Mouse (Mus musculus): ENCODE results near the gene Carm1. TPM values are rescaled to one million over a fixed set of nuclear protein-coding genes. Genes with fewer than 3 reads are reported as not detected.

Gene Carm1
- total and polyA plus RNA-seq, 2 experiments from 2014 or later = 25.0 to 84.9 TPM

DNA sequence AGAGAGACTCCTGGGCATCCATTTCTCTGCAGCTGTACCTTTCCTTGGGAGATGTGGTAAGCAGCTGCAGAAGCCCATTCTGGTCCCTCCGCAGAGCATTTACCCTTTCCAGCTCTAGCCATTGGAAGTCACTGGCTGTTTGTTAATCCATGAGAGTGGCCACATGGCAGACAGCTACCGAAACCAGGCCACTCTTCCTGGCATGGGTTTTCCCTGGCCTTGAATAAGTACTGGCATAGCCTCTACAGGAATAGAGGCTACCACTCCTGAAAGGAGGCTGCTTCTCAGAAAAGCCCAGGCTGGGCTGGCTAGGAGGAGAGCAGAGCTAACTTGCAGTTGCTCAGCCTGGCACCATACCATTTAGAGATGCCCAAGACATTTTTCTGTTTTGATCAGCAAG, 4.4 kb downstream of the Carm1 start:
- H3K36me3 ChIP-seq (ENCODE audit: insufficient read depth, low read length) = peaks cover 10% of the 10 kb centered on the region
- no peak overlapping the region for H3K4me3 ChIP-seq (ENCODE audit: low read length)
- no peak overlapping the region for H3K4me2 ChIP-seq (ENCODE audit: low read depth, low read length)
- no peaks in the 10 kb centered on the region for H3K9me3 ChIP-seq (ENCODE audit: low read length)
- no peak for DNase-seq (ENCODE audit: low spot score)
- no peak overlapping the region for H3K9ac ChIP-seq (replicated peaks; ENCODE audit: low read length)
- no peak for TF ChIP-seq CTCF (IDR thresholded peaks at IDR 0.05; ENCODE audit: low read depth)
- 85% methylated on average over 2 of the region's 2 CpGs for WGBS
- H3K4me1 ChIP-seq (ENCODE audit: insufficient read depth, low read length) = peaks cover 10% of the 10 kb centered on the region
- no peaks in the 10 kb centered on the region for H3K27me3 ChIP-seq (ENCODE audit: insufficient read depth, low read length)
- no peak overlapping the region for H3K27ac ChIP-seq
- no peak for ATAC-seq

- H3K9me3 ChIP-seq (ENCODE audit: low read length) = no peaks in the 10 kb centered on the region
- TF ChIP-seq CTCF (IDR thresholded peaks at IDR 0.05; ENCODE audit: low read depth) = no peak
- ATAC-seq (no peak), DNase-seq (ENCODE audit: low spot score) (no peak)
- no peak overlapping the region for H3K27ac ChIP-seq
- H3K9ac ChIP-seq (replicated peaks; ENCODE audit: low read length) = no peak overlapping the region
- peaks cover 10% of the 10 kb centered on the region for H3K36me3 ChIP-seq (ENCODE audit: insufficient read depth, low read length)
- 92% methylated on average over 6 of the region's 6 CpGs for WGBS
- no peak overlapping the region for H3K4me3 ChIP-seq (ENCODE audit: low read length)
- 0 out of 2 replicates have a peak, but pooled peaks cover 4% of the 10 kb centered on the region for H3K4me1 ChIP-seq (ENCODE audit: insufficient read depth, low read length)
- no peaks in the 10 kb centered on the region for H3K27me3 ChIP-seq (ENCODE audit: insufficient read depth, low read length)
- H3K4me2 ChIP-seq (ENCODE audit: low read depth, low read length) = no peak overlapping the region
These were observed 7.0 kb downstream of the Carm1 start for GRCm38 (mm10) chr9:21553607-21554273.

- 0 out of 2 replicates have a peak, but pooled peaks have one; percentile 3 for TF ChIP-seq CTCF (IDR thresholded peaks at IDR 0.05; ENCODE audit: low read depth)
- H3K9ac ChIP-seq (replicated peaks; ENCODE audit: low read length) = no peak overlapping the region
- H3K4me2 ChIP-seq (ENCODE audit: low read depth, low read length) = no peak overlapping the region
- DNase-seq (ENCODE audit: low spot score) (no peak), ATAC-seq (no peak)
- H3K36me3 ChIP-seq (ENCODE audit: insufficient read depth, low read length) = peaks cover 9% of the 10 kb centered on the region
- H3K9me3 ChIP-seq (ENCODE audit: low read length) = no peaks in the 10 kb centered on the region
- H3K4me3 ChIP-seq (ENCODE audit: low read length) = no peak overlapping the region
- no peak overlapping the region for H3K27ac ChIP-seq
- no peaks in the 10 kb centered on the region for H3K27me3 ChIP-seq (ENCODE audit: insufficient read depth, low read length)
- H3K4me1 ChIP-seq (ENCODE audit: insufficient read depth, low read length) = 0 out of 2 replicates have a peak, but pooled peaks cover 4% of the 10 kb centered on the region
- 90% methylated on average over 6 of the region's 6 CpGs for WGBS
These were observed 8.6 kb downstream of the Carm1 start for GRCm38 (mm10) chr9:21555198-21555742.

DNA sequence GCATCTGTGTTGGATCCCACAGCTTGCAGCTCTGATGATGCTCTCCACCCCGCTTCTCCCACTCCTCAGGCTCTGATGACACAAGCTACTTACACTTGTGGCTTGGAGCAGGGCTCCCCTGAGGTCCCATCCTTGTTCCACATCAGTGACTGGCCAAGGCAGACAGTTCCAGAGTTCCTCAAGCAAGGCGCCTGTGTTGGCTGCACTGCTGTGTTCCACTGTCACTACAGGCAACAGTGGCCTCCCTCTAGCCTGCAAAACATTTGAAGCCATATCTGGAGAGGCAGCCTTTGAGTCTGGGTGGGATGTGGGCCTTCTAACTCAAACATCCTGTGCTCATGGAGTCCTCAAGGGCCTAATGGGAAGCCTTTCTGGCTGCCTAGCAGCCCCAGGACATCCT, 10.3 kb downstream of the Carm1 start:
- WGBS = 74% methylated on average over 2 of the region's 2 CpGs
- no peak for DNase-seq (ENCODE audit: low spot score)
- no peak for TF ChIP-seq CTCF (IDR thresholded peaks at IDR 0.05; ENCODE audit: low read depth)
- Histone ChIP-seq H3K4me3 (ENCODE audit: low read length) (no peak overlapping the region), H3K9me3 (ENCODE audit: low read length) (no peaks in the 10 kb centered on the region), H3K27me3 (ENCODE audit: insufficient read depth, low read length) (no peaks in the 10 kb centered on the region), H3K36me3 (ENCODE audit: insufficient read depth, low read length) (no peaks in the 10 kb centered on the region; the same call in 1 of the 2 replicates), H3K27ac (no peak overlapping the region), H3K4me1 (ENCODE audit: insufficient read depth, low read length) (0 out of 2 replicates have a peak, but pooled peaks cover 4% of the 10 kb centered on the region), H3K4me2 (ENCODE audit: low read depth, low read length) (no peak overlapping the region), H3K9ac (replicated peaks; ENCODE audit: low read length) (no peak overlapping the region)
- ATAC-seq = no peak

DNA sequence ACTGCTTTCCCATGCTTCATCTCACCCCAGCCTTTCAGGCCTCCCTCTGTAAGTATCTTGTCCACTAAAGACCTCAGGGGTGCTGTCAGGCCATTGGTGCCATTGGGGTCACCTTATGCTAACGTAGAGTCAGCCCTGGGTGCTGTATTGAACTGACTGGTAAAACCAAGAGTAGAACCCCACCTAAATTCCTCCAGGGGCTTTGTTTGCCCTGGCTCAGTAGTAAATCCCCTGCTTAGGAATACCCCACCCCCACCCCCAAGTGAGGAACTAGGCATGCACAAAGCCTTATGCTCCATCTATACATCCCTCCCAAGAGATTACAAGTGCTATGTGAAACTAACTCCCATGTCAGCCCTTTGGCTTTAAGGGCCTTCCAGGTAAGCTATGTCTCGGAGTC, 10.9 kb downstream of the Carm1 start:
- H3K36me3 ChIP-seq (ENCODE audit: insufficient read depth, low read length) = no peaks in the 10 kb centered on the region; the same call in 1 of the 2 replicates
- no peaks in the 10 kb centered on the region for H3K9me3 ChIP-seq (ENCODE audit: low read length)
- no peak overlapping the region for H3K27ac ChIP-seq
- DNase-seq (ENCODE audit: low spot score) = no peak
- H3K27me3 ChIP-seq (ENCODE audit: insufficient read depth, low read length) = no peaks in the 10 kb centered on the region
- 0 out of 2 replicates have a peak, but pooled peaks cover 4% of the 10 kb centered on the region for H3K4me1 ChIP-seq (ENCODE audit: insufficient read depth, low read length)
- no peak for ATAC-seq
- 91% methylated on average over 2 of the region's 2 CpGs for WGBS
- no peak overlapping the region for H3K9ac ChIP-seq (replicated peaks; ENCODE audit: low read length)
- TF ChIP-seq CTCF (IDR thresholded peaks at IDR 0.05; ENCODE audit: low read depth) = no peak
- H3K4me2 ChIP-seq (ENCODE audit: low read depth, low read length) = no peak overlapping the region
- no peak overlapping the region for H3K4me3 ChIP-seq (ENCODE audit: low read length)

GRCm38 (mm10) chr9:21558366-21558765, 11.7 kb downstream of the Carm1 start:
- no peak for TF ChIP-seq CTCF (IDR thresholded peaks at IDR 0.05; ENCODE audit: low read depth)
- Histone ChIP-seq H3K4me1 (ENCODE audit: insufficient read depth, low read length) (0 out of 2 replicates have a peak, but pooled peaks cover 4% of the 10 kb centered on the region), H3K4me2 (ENCODE audit: low read depth, low read length) (no peak overlapping the region), H3K36me3 (ENCODE audit: insufficient read depth, low read length) (no peaks in the 10 kb centered on the region; the same call in 1 of the 2 replicates), H3K4me3 (ENCODE audit: low read length) (no peak overlapping the region), H3K27me3 (ENCODE audit: insufficient read depth, low read length) (no peaks in the 10 kb centered on the region), H3K9ac (replicated peaks; ENCODE audit: low read length) (no peak overlapping the region), H3K27ac (no peak overlapping the region), H3K9me3 (ENCODE audit: low read length) (no peaks in the 10 kb centered on the region)
- DNase-seq (ENCODE audit: low spot score) (no peak), ATAC-seq (no peak)
- WGBS = 64% methylated on average over 4 of the region's 4 CpGs

DNA sequence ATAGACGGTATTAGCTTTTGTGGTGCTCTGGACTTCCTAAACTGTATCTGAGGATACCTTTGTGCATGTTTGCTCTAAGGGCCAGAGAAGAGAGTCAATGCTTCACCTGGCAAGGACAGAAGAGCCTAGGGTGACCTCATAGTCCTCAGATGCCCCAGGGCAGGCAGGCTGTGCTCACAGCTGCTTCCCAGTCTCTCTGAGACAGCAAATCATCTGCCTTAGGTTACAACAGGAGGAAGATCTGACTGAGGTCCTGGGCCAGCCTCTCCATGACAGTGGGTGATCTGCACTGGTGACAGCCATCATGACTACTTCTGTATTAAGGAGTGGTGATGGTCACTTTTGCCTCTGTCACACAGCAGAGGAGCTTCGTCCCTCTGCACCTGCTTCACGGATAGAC, 12.5 kb downstream of the Carm1 start:
- DNase-seq (ENCODE audit: low spot score) (no peak), ATAC-seq (no peak)
- Histone ChIP-seq H3K4me3 (ENCODE audit: low read length) (no peak overlapping the region), H3K9ac (replicated peaks; ENCODE audit: low read length) (no peak overlapping the region), H3K27ac (no peak overlapping the region), H3K9me3 (ENCODE audit: low read length) (no peaks in the 10 kb centered on the region), H3K27me3 (ENCODE audit: insufficient read depth, low read length) (no peaks in the 10 kb centered on the region), H3K36me3 (ENCODE audit: insufficient read depth, low read length) (no peaks in the 10 kb centered on the region; the same call in 1 of the 2 replicates), H3K4me1 (ENCODE audit: insufficient read depth, low read length) (0 out of 2 replicates have a peak, but pooled peaks cover 4% of the 10 kb centered on the region), H3K4me2 (ENCODE audit: low read depth, low read length) (no peak overlapping the region)
- no peak for TF ChIP-seq CTCF (IDR thresholded peaks at IDR 0.05; ENCODE audit: low read depth)
- WGBS = 96% methylated on average over 3 of the region's 3 CpGs

All from hindbrain, postnatal 0 days (tissue).